Mouse (Mus musculus): ENCODE data around the gene Ubox5. TPM values are rescaled to one million over a fixed set of nuclear protein-coding genes. Genes with fewer than 3 reads are reported as not detected.

Gene Ubox5
- polyA plus RNA-seq, 1 experiment from 2014 or later: 13.0 TPM

GRCm38 (mm10) chr2:130563212-130564055 is 66.4 kb downstream of the Ubox5 start, which contains the start of gene Mrps26:
Gene Mrps26 (plus strand): TSS chr2:130563742.
- H3K4me2 ChIP-seq (ENCODE audit: low read length): peak within 1 kb of the TSS; percentile 85
- peak within 1 kb of the TSS; percentile 88 for H3K4me3 ChIP-seq (replicated peaks; ENCODE audit: low read depth, low read length)
- H3K4me1 ChIP-seq (ENCODE audit: control insufficient read depth, insufficient read depth, low read length): peaks cover 12% of the 10 kb centered on the region
- H3K9ac ChIP-seq (replicated peaks; ENCODE audit: low read length): peak within 1 kb of the TSS; percentile 93
- peak; percentile 96 for DNase-seq
- H3K27ac ChIP-seq (replicated peaks; ENCODE audit: low read depth, low read length): peak within 1 kb of the TSS; percentile 55; the same call in 1 of the 2 replicates
- ATAC-seq (ENCODE audit: low FRiP score, low TSS enrichment): peak; percentile 98
- H3K9me3 ChIP-seq (ENCODE audit: control insufficient read depth, low read length): no peaks in the 10 kb centered on the region
- H3K36me3 ChIP-seq (ENCODE audit: control insufficient read depth, insufficient read depth, low read length): peaks cover 26% of the 10 kb centered on the region
- WGBS: under 1% methylated on average over 61 of the region's 61 CpGs
- H3K27me3 ChIP-seq (ENCODE audit: control insufficient read depth, insufficient read depth, low read length): no peaks in the 10 kb centered on the region

GRCm38 (mm10) chr2:130558015-130558414 is 71.8 kb downstream of the Ubox5 start:
- H3K4me3 ChIP-seq (replicated peaks; ENCODE audit: low read depth, low read length): no peak overlapping the region
- DNase-seq (no peak), ATAC-seq (ENCODE audit: low FRiP score, low TSS enrichment) (no peak)
- peaks cover under 1% of the 10 kb centered on the region; the same call in 1 of the 2 replicates for H3K4me1 ChIP-seq (ENCODE audit: control insufficient read depth, insufficient read depth, low read length)
- H3K36me3 ChIP-seq (ENCODE audit: control insufficient read depth, insufficient read depth, low read length): peaks cover 48% of the 10 kb centered on the region
- H3K9me3 ChIP-seq (ENCODE audit: control insufficient read depth, low read length): no peaks in the 10 kb centered on the region
- H3K27me3 ChIP-seq (ENCODE audit: control insufficient read depth, insufficient read depth, low read length): no peaks in the 10 kb centered on the region
- H3K9ac ChIP-seq (replicated peaks; ENCODE audit: low read length): no peak overlapping the region
- no peak overlapping the region for H3K27ac ChIP-seq (replicated peaks; ENCODE audit: low read depth, low read length)
- H3K4me2 ChIP-seq (ENCODE audit: low read length): no peak overlapping the region
- WGBS: 70% methylated on average over 2 of the region's 2 CpGs

- WGBS: 97% methylated on average over 2 of the region's 2 CpGs
Observed at GRCm38 (mm10) chr2:130557462-130557861, 72.4 kb downstream of the Ubox5 start.

GRCm38 (mm10) chr2:130556292-130556691 is 73.5 kb downstream of the Ubox5 start:
- peaks cover 65% of the 10 kb centered on the region for H3K36me3 ChIP-seq (ENCODE audit: control insufficient read depth, insufficient read depth, low read length)
- no peak overlapping the region for H3K27ac ChIP-seq (replicated peaks; ENCODE audit: low read depth, low read length)
- no peak overlapping the region for H3K4me2 ChIP-seq (ENCODE audit: low read length)
- H3K4me1 ChIP-seq (ENCODE audit: control insufficient read depth, insufficient read depth, low read length): no peaks in the 10 kb centered on the region
- DNase-seq (no peak), ATAC-seq (ENCODE audit: low FRiP score, low TSS enrichment) (no peak)
- 89% methylated on average over 1 of the region's 1 CpGs for WGBS
- H3K9me3 ChIP-seq (ENCODE audit: control insufficient read depth, low read length): no peaks in the 10 kb centered on the region
- no peak overlapping the region for H3K4me3 ChIP-seq (replicated peaks; ENCODE audit: low read depth, low read length)
- no peak overlapping the region for H3K9ac ChIP-seq (replicated peaks; ENCODE audit: low read length)
- H3K27me3 ChIP-seq (ENCODE audit: control insufficient read depth, insufficient read depth, low read length): no peaks in the 10 kb centered on the region

More at GRCm38 (mm10) chr2:130557462-130557861, 72.4 kb downstream of the Ubox5 start:
- Histone ChIP-seq H3K4me1 (ENCODE audit: control insufficient read depth, insufficient read depth, low read length) (no peaks in the 10 kb centered on the region), H3K36me3 (ENCODE audit: control insufficient read depth, insufficient read depth, low read length) (peaks cover 53% of the 10 kb centered on the region), H3K9ac (replicated peaks; ENCODE audit: low read length) (no peak overlapping the region), H3K4me3 (replicated peaks; ENCODE audit: low read depth, low read length) (no peak overlapping the region), H3K4me2 (ENCODE audit: low read length) (no peak overlapping the region), H3K27me3 (ENCODE audit: control insufficient read depth, insufficient read depth, low read length) (no peaks in the 10 kb centered on the region), H3K9me3 (ENCODE audit: control insufficient read depth, low read length) (no peaks in the 10 kb centered on the region), H3K27ac (replicated peaks; ENCODE audit: low read depth, low read length) (no peak overlapping the region)
- ATAC-seq (ENCODE audit: low FRiP score, low TSS enrichment) (no peak), DNase-seq (no peak)

GRCm38 (mm10) chr2:130554841-130555240 is 75.0 kb downstream of the Ubox5 start:
- H3K36me3 ChIP-seq (ENCODE audit: control insufficient read depth, insufficient read depth, low read length): peaks cover 79% of the 10 kb centered on the region
- H3K4me1 ChIP-seq (ENCODE audit: control insufficient read depth, insufficient read depth, low read length): no peaks in the 10 kb centered on the region
- no peaks in the 10 kb centered on the region for H3K27me3 ChIP-seq (ENCODE audit: control insufficient read depth, insufficient read depth, low read length)
- no peak overlapping the region for H3K27ac ChIP-seq (replicated peaks; ENCODE audit: low read depth, low read length)
- ATAC-seq (ENCODE audit: low FRiP score, low TSS enrichment): no peak
- DNase-seq: no peak
- no peak overlapping the region for H3K9ac ChIP-seq (replicated peaks; ENCODE audit: low read length)
- H3K4me3 ChIP-seq (replicated peaks; ENCODE audit: low read depth, low read length): no peak overlapping the region
- no peaks in the 10 kb centered on the region for H3K9me3 ChIP-seq (ENCODE audit: control insufficient read depth, low read length)
- 94% methylated on average over 7 of the region's 7 CpGs for WGBS
- no peak overlapping the region for H3K4me2 ChIP-seq (ENCODE audit: low read length)

GRCm38 (mm10) chr2:130546957-130547356 is 82.9 kb downstream of the Ubox5 start:
- Histone ChIP-seq H3K9ac (replicated peaks; ENCODE audit: low read length) (no peak overlapping the region), H3K27me3 (ENCODE audit: control insufficient read depth, insufficient read depth, low read length) (no peaks in the 10 kb centered on the region), H3K27ac (replicated peaks; ENCODE audit: low read depth, low read length) (no peak overlapping the region), H3K36me3 (ENCODE audit: control insufficient read depth, insufficient read depth, low read length) (peaks cover 99% of the 10 kb centered on the region), H3K4me1 (ENCODE audit: control insufficient read depth, insufficient read depth, low read length) (no peaks in the 10 kb centered on the region), H3K9me3 (ENCODE audit: control insufficient read depth, low read length) (no peaks in the 10 kb centered on the region), H3K4me3 (replicated peaks; ENCODE audit: low read depth, low read length) (no peak overlapping the region), H3K4me2 (ENCODE audit: low read length) (no peak overlapping the region)
- WGBS: 95% methylated on average over 8 of the region's 8 CpGs
- ATAC-seq (ENCODE audit: low FRiP score, low TSS enrichment) (no peak), DNase-seq (no peak)

- Histone ChIP-seq H3K4me1 (ENCODE audit: control insufficient read depth, insufficient read depth, low read length) (no peaks in the 10 kb centered on the region), H3K4me3 (replicated peaks; ENCODE audit: low read depth, low read length) (no peak overlapping the region), H3K4me2 (ENCODE audit: low read length) (no peak overlapping the region), H3K9ac (replicated peaks; ENCODE audit: low read length) (no peak overlapping the region), H3K9me3 (ENCODE audit: control insufficient read depth, low read length) (no peaks in the 10 kb centered on the region), H3K36me3 (ENCODE audit: control insufficient read depth, insufficient read depth, low read length) (peaks cover 83% of the 10 kb centered on the region), H3K27me3 (ENCODE audit: control insufficient read depth, insufficient read depth, low read length) (no peaks in the 10 kb centered on the region), H3K27ac (replicated peaks; ENCODE audit: low read depth, low read length) (no peak overlapping the region)
- WGBS: 92% methylated on average over 9 of the region's 9 CpGs
- no peak for ATAC-seq (ENCODE audit: low FRiP score, low TSS enrichment)
- DNase-seq: no peak
Observed at GRCm38 (mm10) chr2:130540266-130540665, 89.6 kb downstream of the Ubox5 start.

Data from midbrain, embryonic 14.5 days (tissue).